Mouse (Mus musculus) embryo, embryonic 11.5 days (tissue): ENCODE data around the gene Hist1h2an.
"Not testable (repeated sequence)": the region's sequence is repeated elsewhere in the genome, so short reads cannot be mapped to it uniquely, and the experiment has no call there.

ENCODE experiments used
- DNase-seq: peaks from one replicate; pipeline ENCODE4 v3.0.0-alpha.2; 2012; ENCODE audit warnings: low read depth, low spot score

Hist1h2an gene

GRCm38 (mm10) chr13:21783255-21783617, 3.8 kb downstream of the Hist1h2an start, which contains the start of gene Hist1h3i:
Gene Hist1h3i (minus strand): TSS chr13:21783370.
- peak; percentile 84 for DNase-seq

DNA sequence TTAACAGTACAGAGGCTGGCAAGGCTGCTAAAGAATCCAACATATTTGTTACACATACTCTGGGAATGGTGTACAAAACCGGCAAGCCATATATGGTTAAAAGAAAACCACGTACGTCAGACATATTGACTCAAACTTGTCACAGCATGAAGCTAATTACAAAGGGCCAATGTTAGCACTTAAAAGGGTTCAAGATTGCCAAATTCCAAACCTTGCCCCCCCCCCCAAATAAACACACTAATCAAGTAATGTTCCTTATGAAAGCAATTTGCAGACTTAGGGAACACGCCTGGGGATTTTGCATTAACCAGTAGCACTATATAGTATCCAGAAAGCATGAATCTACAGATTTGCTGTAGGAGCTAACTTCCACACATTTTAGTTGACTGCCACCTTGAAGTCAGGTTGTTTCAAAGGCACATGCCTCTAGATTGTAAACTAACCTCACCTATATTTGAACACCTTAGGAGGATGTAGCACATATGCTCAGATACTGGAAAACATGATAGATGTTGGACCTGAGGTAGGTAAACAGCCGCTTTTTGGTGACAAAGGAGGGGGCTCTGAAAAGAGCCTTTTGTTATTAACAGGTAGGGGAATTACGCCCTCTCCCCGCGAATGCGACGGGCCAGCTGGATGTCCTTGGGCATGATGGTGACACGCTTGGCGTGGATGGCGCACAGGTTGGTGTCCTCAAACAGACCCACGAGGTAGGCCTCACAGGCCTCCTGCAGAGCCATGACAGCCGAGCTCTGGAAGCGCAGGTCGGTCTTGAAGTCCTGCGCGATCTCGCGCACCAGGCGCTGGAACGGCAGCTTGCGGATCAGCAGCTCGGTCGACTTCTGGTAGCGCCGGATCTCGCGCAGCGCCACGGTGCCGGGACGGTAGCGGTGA, 4.4 kb downstream of the Hist1h2an start:
- DNase-seq: not testable (repeated sequence)

DNA sequence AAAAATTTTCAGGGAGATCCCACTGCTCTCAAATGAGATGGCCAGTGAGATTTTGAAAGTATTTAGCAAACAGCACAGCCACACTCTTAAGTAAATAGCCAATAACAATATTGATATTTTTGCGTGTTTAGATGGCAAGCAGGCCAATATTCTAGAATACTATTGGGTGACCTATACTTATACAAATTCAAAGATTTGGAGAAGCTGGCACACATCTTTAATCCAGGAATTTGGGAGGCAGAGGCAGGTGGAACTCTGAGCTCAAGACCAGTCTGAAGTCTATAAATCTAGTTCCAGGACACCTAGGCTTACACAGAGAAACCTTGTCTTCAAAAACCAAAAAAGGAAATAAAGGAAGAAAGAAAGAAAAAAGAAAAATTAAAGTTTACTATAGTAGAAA, 5.4 kb downstream of the Hist1h2an start:
- DNase-seq: no peak

- DNase-seq: no peak
These were observed 5.9 kb downstream of the Hist1h2an start for GRCm38 (mm10) chr13:21781021-21781555.

DNA sequence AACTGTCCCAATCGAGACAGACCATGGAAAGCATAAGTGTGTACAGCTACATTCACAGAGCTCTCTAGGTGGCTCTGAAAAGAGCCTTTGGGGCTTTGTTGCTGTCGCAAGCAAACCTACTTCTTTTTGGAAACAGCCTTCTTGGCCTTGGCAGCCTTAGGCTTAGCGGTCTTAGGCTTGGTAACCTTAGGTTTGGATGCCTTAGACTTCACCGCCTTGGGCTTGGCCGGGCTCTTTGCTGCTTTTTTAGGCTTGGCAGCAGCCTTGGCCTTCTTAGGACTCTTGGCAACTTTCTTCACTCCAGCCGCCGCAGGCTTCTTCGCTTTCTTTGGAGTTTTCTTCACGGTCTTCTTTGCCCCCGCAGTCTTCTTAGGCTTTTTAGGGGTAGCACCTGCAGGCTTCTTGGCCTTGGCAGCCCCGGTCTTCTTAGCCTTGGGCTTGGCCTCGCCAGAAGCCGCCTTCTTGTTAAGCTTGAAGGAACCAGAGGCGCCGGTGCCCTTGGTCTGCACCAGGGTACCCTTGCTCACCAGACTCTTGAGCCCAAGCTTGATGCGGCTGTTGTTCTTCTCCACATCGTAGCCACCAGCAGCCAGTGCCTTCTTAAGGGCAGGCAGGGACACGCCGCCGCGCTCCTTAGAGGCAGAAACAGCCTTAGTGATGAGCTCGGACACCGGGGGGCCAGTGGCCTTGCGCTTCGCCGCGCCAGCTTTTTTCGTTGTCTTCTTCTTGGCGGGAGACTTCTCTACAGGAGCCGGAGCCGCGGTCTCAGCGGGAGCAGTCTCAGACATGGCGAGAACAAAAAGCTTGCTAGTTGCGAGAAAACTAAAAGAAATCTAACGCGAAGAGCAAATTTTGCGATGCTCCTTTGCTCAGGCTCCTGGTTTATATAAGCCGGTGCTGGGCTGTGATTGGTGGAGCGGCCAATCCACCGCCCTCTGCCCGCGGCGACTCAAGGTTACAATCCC, 7.0 kb downstream of the Hist1h2an start, which contains the start of gene Hist1h1b:
Gene Hist1h1b (minus strand): TSS at position 859 of the 965 bp plus-strand sequence.
- DNase-seq: peak; percentile 71

GRCm38 (mm10) chr13:21778814-21779766, 7.9 kb downstream of the Hist1h2an start:
- DNase-seq: peak; percentile 78

GRCm38 (mm10) chr13:21755707-21756106, 31.3 kb downstream of the Hist1h2an start:
- DNase-seq: no peak

DNA sequence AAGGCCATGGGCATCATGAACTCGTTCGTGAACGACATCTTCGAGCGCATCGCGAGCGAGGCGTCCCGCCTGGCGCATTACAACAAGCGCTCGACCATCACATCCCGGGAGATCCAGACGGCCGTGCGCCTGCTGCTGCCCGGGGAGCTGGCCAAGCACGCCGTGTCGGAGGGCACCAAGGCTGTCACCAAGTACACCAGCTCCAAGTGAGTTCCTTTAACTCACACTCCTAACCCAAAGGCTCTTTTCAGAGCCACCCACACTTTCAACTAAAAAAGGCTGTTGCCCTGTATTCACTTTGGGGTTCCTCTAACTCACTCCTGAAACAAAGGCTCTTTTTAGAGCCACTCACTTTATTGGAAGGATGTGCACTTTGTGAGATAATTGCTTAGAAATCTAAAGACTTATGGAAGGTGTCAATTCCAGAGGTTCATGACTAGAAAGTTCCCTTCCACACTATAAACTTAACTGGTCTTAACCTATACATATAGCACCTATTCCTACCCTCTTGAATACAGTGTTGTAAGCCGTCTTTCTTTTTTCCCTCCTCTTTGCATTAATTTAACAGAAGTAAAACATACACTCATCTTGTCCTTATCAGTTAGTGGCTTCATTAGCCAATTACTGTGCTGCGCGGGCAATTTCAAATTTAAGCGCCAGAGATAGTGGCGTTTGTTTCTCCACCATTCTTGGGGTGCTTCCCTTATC, 32.6 kb downstream of the Hist1h2an start:
- DNase-seq: not testable (repeated sequence)

- DNase-seq: peak; percentile 87
These were observed 33.3 kb downstream of the Hist1h2an start, which contains the start of the genes Hist1h2ak and Hist1h2bn for GRCm38 (mm10) chr13:21753524-21754285. Gene Hist1h2ak (minus strand): TSS chr13:21753827. Gene Hist1h2bn (plus strand): TSS chr13:21754123.

DNA sequence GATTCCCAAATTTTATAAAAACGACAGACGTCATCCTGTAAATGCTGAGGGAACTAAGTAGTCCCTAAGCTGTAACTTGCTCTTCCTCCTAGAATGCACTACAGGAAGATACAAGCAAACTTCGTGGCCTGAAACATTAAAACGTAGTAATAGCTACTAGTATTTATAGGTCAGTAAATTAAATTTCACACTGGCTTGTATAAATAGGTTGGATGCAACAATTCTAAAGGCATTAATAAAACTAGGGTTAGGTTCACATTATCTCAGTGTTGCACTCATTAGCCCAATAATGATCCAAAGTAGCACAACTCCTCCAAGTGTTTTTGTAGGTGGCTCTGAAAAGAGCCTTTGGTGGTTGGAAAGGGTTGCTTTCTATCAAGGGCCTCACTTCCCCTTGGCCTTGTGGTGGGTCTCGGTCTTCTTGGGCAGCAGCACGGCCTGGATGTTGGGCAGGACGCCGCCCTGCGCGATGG, 33.9 kb downstream of the Hist1h2an start:
- DNase-seq: peak; percentile 32

DNA sequence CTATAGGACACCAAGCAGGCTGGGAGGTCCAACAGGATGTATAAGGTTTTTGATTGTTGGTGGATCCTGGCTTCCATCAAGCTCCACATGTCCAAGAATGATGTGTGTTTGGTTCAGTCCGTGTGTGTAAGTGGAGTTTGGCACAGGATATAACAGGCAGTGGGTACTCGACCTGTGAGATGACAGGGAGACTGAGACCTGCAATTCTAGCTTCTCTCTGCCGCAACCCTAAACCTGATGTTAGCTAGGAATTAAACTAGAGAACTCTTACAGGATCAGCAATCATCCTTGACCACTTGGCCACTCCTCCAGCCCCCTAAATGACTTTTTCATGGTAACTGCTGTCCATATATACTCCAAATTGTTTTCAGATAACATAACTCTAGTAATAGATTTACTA, 34.7 kb downstream of the Hist1h2an start:
- DNase-seq: peak; percentile 16

DNA sequence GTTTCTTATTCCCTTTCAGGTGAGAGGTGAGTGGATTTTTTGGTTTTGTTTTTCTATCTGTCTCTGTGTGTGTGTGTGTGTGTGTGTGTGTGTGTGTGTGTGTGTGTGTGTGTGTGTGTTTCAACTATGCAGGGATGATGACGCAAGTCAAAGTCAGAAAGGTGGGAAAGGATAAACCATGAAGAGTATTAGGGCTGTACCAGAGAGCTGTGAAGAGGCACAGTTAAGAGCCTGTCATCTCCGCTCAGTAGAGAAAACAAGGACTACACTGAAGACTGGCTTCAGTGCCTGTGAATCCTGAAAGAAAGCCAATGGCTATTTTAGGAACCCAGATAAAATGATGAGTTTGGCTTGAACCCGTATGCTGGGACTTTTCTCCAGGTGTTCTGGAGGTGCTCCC, 35.2 kb downstream of the Hist1h2an start:
- DNase-seq: no peak

DNA sequence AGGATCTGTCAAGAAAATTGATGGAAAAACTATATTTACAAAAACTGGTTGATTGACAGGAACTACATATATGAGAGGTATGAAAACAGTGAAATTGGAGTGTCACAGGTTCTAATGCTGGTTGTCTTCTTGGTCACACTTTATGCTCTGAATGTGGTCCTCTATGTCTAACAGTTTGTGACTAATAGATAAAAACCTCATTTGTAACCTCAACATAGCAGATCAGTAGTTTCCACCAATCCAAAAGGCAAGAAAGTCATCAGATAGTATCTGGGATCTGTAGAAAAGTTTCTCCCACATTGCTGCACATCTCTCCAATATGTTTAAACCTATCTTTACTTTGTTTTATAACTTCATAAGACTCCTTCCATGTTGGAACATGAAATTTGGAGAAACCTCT, 35.6 kb downstream of the Hist1h2an start:
- DNase-seq: no peak

DNA sequence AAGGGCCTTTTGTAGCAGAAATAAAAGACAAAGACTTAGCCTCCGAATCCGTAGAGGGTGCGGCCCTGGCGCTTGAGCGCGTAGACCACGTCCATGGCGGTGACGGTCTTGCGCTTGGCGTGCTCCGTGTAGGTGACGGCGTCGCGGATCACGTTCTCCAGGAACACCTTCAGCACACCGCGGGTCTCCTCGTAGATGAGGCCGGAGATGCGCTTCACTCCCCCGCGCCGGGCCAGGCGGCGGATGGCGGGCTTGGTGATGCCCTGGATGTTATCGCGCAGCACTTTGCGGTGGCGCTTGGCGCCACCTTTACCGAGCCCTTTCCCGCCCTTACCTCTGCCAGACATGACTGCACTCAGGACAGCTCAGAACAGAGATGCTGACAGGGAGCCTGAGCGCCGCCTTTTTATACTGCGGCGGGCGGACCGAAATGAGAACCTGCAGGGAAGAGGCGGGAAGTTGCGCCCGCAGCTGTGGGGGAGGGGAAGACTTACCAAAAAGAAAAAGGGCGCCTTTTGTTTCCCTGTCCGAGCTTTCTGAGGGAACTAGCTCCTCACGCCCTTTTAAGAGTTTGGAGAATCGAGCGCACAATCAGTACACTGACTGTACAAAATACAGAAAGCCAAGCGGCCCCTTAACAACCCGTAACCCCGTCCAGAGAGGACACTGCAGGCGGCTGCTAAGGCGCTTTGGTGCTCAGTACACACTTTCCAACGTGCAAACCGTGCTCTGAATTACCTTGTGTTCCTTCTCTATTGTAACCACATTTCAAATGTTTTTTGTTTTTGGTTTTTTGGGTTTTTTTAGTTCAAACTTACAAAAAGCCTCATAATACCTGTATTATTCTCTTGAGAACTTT, 36.6 kb downstream of the Hist1h2an start, which contains the start of gene Hist1h4k:
Gene Hist1h4k (minus strand): TSS at position 347 of the 859 bp plus-strand sequence.
- peak; percentile 91 for DNase-seq

DNA sequence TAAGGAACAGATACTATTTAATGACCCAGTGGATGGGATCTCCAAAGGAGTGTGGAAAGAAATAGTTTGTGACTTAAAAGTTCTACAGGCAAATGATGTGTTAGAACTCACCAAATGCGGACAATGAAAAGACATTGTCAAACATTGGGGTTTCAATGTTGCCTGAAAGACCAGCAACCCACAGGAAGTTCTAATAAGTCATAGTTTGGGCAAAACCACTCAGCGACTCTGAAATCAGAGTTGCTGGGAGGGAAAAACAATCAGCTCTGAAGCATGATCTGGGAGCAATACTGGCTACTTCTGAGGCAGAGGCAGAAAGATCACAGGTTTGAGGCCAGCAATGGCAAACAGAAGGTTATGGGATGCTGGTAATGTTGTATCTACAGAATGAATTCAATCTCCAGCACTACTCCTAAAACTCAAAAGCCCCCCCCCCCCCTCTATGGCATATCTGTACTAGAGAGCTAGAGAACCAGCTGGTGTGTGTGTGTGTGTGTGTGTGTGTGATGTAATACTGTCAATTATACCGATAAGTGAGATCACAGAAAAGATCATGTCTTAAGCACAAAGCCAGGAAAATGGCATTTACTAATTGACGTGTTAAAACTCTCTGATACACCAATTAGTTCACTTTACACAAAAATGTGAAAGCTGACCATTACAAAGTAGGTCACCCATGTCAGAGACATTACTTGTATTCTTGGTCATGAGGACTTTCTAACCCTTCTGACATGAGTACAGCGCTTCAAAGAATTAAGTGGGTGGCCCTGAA, 37.4 kb downstream of the Hist1h2an start:
- DNase-seq: peak; percentile 35

DNA sequence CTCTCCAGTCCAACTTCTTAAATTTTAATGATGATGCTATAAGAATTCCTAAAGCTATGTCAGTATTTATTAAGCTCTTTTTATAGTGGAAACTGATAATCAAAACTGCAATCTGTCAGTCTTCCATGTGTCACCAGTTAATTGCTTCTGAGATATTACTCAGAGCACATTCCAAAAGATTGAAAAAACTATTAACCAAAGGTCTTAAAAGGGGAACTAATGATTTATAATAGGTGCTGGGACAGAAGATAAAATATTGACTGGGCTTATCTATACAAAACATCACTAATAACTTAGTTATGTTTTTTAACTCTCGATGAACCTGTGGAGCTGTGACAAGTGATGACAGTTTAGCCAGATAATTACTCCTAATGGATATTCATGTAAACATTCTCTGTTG, 42.0 kb downstream of the Hist1h2an start:
- DNase-seq: no peak
